Mouse (Mus musculus) NIH3T3 (cell line): ENCODE results near the gene Ssu72.
A peak's percentile ranks its signal among the peaks of the same experiment; 100 is the strongest.

ENCODE experiments used
- DNase-seq: peaks from one replicate; pipeline ENCODE4 v3.0.0-alpha.2; 2012; ENCODE audit warnings: low read depth

Gene Ssu72

GRCm38 (mm10) chr4:155746575-155747490, 42.2 kb downstream of the Ssu72 start:
- DNase-seq, result no peak

- no peak for DNase-seq
Measured at GRCm38 (mm10) chr4:155757011-155757410, 52.4 kb downstream of the Ssu72 start.

- peak; percentile 62 for DNase-seq
Measured at GRCm38 (mm10) chr4:155759862-155760612, 55.4 kb downstream of the Ssu72 start.

- peak; percentile 97 for DNase-seq
Measured at GRCm38 (mm10) chr4:155760613-155761355, 56.2 kb downstream of the Ssu72 start, which contains the start of gene Atad3a. Gene Atad3a, minus strand, starts transcription at chr4:155761093.

DNA sequence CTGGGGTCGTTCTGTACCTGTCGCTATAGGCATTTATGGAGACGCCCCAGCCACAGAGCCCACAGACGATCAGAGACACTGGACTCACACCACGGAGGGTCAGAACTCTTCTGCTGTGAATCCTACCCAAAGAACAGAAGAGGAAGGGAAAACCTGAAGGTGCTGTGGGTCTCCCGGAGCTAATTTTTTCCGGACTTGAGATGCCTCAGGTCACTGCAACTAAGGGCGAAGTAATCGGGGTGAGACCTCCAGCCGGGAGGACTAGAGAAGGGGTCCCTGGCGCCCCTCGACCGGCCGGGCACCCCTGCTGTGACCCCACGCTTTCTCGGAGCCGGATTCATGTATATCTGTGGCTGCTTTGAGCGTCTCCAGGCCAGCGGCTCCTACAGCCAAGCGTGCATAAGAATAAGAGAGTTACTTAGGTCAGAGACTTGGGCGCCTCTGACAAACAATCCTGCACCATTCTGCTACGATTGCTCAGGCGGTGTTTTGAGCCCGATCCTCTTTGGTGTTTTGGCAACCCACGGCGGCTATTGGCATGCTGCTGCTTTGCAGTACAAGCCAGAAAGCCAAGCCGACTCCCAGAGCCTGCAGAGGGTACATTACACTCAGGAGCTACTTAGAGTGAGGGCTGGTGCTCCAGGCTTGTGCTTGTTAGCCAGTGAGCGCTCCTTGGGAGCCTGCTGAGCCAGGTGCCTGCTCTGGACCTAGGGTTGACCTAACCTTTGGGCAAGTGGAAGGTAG, 56.9 kb downstream of the Ssu72 start:
- DNase-seq, result peak; percentile 61

DNA sequence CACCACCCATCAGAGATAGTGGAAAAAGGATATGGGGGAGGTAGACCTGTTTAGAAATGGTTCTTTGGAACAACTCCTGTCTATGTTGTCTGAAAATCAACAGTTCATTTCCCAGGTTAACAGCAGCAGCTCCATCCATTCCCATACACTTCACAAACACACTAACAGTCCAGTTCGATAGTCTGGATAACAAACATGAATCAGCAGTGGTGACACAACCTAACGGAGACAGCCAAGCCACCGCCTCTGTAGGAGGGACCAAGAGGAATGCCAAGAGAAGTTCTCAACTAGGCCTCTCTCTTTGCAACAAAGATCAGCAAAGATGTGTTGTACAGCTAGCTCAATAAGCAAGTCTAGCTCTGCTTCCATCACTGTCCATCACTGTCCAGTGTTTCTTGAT, 57.8 kb downstream of the Ssu72 start:
- peak; percentile 31 for DNase-seq

- no peak for DNase-seq
Measured at GRCm38 (mm10) chr4:155769496-155769879, 64.9 kb downstream of the Ssu72 start.

DNA sequence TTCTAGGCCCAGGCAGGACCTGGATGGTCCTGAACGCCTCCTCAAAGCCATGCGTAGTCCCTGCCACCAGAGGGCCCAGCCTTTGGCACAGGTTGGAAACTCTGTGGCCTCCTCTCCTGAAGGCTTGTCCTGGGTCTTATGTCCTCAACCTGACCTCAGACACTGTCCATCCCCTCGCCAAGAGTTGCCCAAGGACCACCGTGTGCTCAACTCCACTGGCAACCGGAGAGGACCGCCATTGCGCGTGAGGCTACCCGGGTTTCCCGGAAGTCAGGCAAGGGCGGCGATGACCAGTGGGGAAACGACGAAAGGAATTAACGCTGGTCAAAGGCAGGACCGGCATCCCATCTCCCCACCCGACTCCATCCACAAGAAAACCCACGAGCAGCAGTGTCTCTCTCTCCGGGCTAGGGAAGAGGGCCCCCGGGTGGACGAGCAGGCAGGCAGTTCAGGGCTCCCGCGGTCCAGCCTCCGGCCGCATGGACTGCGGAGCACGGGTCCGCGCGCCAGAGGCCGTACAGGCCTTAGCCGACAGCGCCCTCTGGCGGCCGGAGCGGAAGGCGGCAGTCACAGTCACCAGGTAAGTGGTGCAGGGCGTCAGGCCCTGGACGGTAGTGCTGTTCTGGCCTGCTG, 65.4 kb downstream of the Ssu72 start:
- peak; percentile 94 for DNase-seq

DNA sequence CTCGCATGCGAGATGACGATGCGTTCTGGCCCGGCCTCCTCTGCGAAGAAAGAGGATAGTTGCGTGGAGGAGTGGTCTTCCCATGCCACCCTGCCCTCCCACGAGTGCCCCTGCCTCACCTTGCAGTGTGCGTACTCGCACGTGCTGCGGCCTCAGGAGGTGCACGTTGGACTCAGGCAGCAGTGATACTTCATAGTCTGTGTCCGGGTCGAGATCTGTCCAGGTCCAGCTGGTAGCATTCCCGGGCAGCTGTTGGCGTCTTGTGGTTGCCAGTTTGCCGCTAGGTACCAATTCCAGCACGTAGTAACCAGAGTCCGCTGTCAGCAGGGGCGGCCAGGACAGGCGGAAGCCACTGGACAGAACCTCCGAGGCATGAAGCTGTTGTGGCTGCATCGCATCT, 66.0 kb downstream of the Ssu72 start:
- DNase-seq, result no peak

DNA sequence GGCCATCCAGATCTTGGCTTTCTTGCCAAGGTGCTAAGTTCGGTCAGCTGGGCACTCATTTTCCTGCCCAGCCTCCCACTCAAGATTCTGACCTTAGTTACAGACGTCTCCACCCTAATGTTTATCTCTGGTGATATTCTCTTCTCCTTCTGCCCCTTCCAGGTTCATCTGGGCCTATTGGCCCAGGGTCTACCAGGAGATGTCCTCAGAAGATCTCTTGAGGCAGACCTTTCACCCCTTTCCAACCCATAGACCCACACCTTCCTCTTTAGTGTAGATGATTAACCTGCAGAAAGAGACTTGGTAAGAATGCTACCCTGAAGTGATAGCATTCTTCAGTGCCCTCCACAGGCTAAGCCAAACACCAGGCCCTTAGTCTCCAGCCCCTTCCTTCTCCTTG, 67.1 kb downstream of the Ssu72 start:
- no peak for DNase-seq

DNA sequence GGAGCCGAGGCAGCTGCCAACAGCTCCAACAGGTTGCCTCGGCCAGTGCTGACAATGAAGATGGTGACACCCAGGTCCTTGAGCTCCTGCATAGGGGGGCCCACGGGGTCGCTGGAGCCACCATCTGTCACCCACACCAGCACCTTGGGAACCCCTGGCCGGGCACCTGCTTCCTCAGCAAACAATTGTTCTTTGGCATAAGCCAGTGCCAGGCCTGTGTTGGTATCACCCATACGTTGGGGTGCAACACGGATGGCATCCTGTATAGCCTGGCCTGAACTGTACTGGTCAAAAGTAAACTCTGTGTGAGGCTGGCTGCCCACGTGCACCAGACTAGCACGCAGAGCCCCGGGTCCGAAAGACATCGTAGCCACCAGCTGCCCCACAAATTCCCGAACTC, 68.2 kb downstream of the Ssu72 start:
- DNase-seq, result no peak

- no peak for DNase-seq
Measured at GRCm38 (mm10) chr4:155773335-155774078, 68.9 kb downstream of the Ssu72 start.

- no peak for DNase-seq
Measured at GRCm38 (mm10) chr4:155774280-155774754, 69.7 kb downstream of the Ssu72 start, which contains the start of gene Vwa1. Gene Vwa1, minus strand, starts transcription at chr4:155774698.

DNA sequence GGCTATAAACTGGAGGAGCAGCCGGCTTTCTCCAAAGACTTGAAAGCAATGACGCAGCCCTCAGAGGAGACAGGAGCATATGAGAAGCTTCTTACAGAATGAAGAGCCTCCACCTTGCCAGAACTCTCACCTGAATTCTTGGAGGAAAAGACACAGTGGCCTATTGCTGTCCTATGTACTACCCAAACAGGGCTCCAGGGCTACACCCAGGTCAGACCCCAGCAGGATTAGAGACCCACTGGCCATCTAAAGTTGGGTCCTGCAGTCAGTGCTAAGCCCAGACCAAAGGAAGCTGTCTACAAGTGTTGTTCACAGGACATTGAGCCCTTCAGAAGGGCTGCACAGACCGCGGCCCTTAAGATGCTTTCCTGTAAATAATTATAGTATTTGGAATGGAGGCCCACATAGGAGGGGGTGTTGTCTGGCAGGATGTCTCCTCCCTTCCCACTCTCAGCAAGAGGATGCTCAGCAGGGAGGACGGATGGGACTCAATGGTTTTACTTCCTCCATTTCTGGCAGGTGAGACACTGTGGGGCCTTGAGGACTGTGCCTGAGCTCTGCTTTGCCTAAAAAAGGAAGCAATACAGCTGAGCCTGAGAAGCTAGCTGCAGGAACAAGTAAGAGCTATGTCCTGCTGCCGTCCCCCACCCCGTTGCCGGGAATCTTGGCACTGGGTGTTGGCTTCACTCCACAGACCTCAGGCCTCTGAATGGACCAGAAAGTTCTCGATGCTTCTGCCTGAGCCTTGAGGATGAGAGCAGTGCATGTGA, 70.6 kb downstream of the Ssu72 start:
- peak; percentile 70 for DNase-seq

DNA sequence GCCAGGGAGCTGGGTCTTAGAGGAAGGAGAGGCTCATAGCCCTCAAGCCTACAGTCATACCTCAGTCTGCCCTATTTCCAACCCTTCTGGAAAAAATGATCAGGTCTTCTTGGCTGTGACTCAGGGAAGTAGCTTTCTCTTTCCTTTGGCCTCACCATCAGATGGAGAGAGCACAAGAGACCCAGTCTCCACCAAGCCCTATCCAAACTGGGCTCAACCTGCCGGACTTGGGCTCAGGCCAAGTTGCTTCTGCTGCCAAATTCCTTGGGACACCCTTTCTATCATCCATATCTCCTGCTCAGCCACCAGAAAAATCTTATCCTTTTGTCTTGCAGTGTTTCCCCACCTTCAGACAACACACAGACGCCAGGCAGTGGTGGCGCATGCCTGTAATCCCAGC, 71.3 kb downstream of the Ssu72 start:
- DNase-seq, result peak; percentile 50

- DNase-seq, result peak; percentile 23
Measured at GRCm38 (mm10) chr4:155776704-155777335, 72.2 kb downstream of the Ssu72 start.

DNA sequence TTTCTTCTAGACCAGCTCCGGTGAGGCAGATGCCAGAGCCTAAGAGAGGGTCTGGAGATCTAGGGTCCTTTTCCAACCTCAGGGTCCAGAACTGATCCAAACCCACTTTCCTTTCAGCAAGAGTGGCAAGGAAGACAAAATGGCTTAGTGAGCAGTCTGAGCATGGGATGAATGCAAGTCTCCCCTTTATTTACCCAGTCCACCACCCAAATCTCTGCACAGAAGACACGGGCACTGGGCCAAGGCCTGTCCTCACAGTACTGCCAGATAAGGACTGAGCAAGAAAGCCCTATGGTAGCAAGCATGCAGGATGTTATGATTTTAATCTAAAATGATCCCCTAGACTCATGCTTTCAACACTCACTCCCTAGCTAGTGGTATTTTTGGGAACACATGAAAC, 73.2 kb downstream of the Ssu72 start:
- peak; percentile 24 for DNase-seq

DNA sequence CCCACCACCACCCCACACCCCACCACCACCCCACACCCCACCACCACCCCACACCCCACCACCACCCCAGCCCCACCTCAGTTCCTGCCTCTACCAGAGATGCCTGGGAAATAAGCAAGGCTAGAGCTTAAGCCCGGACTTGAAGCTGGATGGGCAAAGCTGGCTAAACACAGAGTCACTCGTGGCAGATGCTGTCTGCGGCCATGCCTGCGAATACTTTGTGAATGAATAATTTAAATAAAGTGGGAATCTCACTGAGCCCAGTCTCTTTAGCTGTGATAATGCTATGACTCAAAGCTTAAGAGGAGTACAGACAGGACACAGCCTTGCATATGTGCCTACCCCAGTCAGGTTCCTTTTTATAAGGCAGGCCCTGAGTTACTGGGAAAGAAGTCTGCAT, 74.9 kb downstream of the Ssu72 start:
- peak; percentile 62 for DNase-seq

DNA sequence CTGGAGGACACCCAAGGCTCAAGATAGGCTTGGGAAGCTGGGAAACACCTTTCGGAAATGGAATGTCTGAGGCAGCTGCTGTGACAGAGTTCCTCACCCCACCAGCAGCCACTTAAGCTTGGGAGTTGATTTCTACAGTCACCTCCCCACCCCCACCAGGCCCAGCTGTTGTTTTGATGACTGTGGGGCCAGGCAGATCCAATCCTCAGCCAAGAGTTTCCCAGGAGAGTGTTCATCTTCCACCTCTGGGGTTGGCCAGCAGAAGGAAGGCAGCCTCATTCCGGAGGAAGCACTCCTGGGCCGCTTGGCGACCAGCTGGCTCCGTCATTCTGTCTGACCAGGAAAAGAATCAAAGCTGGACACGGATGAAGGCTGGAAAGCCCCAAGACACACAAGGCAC, 76.3 kb downstream of the Ssu72 start:
- peak; percentile 63 for DNase-seq
